Mouse (Mus musculus) lung, postnatal 4 days (tissue): ENCODE measurements at regions not wholly inside any gene's neighbourhood (a gene's known extent, or its start where the extent isn't known, plus 50 kb on each side); places are given as distances from the start of the nearest gene placed in this dataset.

ENCODE experiments used
- DNase-seq, 2 experiments: peaks; one replicate each; pipeline ENCODE4 v3.0.0; 2021

- no peak for DNase-seq
Observed at GRCm38 (mm10) chr14:48005092-48005928, 115.3 kb upstream of the Peli2 start.

- no peak for DNase-seq
Observed at GRCm38 (mm10) chr14:48005929-48006309, 114.7 kb upstream of the Peli2 start.

GRCm38 (mm10) chr14:48012361-48013215 lies 108.0 kb upstream of the Peli2 start:
- no peak for DNase-seq

- no peak for DNase-seq
Observed at GRCm38 (mm10) chr14:48013431-48013830, 107.2 kb upstream of the Peli2 start.

GRCm38 (mm10) chr14:48014776-48015175 lies 105.8 kb upstream of the Peli2 start:
- DNase-seq, result no peak

- no peak for DNase-seq
Observed at GRCm38 (mm10) chr14:48017971-48018370, 102.7 kb upstream of the Peli2 start.

- no peak for DNase-seq
Observed at GRCm38 (mm10) chr14:48019331-48019730, 101.3 kb upstream of the Peli2 start.

- no peak for DNase-seq
Observed at GRCm38 (mm10) chr14:48022271-48022670, 98.4 kb upstream of the Peli2 start.

GRCm38 (mm10) chr14:48024051-48024693 lies 96.5 kb upstream of the Peli2 start:
- peak; percentile 18 to 34 for DNase-seq

GRCm38 (mm10) chr14:48039286-48039790 lies 81.3 kb upstream of the Peli2 start:
- DNase-seq, result no peak

GRCm38 (mm10) chr14:48046094-48046493 lies 74.5 kb upstream of the Peli2 start:
- DNase-seq, result no peak

GRCm38 (mm10) chr14:48046831-48047230 lies 73.8 kb upstream of the Peli2 start:
- DNase-seq, result no peak

GRCm38 (mm10) chr14:48049698-48050459 lies 70.7 kb upstream of the Peli2 start:
- DNase-seq, result peak; percentile 30 to 42

GRCm38 (mm10) chr14:48050460-48050760 lies 70.2 kb upstream of the Peli2 start:
- DNase-seq, result no peak

GRCm38 (mm10) chr14:48051971-48052370 lies 68.7 kb upstream of the Peli2 start:
- DNase-seq, result no peak

- DNase-seq, result no peak
Observed at GRCm38 (mm10) chr14:48052405-48052804, 68.2 kb upstream of the Peli2 start.

- DNase-seq, result no peak
Observed at GRCm38 (mm10) chr14:48053151-48053550, 67.5 kb upstream of the Peli2 start.

- DNase-seq, result no peak
Observed at GRCm38 (mm10) chr14:48054719-48055118, 65.9 kb upstream of the Peli2 start.

- DNase-seq, result no peak
Observed at GRCm38 (mm10) chr14:48055861-48056260, 64.8 kb upstream of the Peli2 start.

GRCm38 (mm10) chr14:48058234-48058868 lies 62.3 kb upstream of the Peli2 start:
- DNase-seq, result no peak

GRCm38 (mm10) chr14:48059664-48060455 lies 60.8 kb upstream of the Peli2 start:
- DNase-seq, result no peak
